Mouse (Mus musculus) spleen, adult 2 months (tissue): ENCODE data around the gene Slc6a9. TPM values are rescaled to one million over a fixed set of nuclear protein-coding genes. Genes with fewer than 3 reads are reported as not detected.

Experiments
- DNase-seq, 2 experiments: peaks; one replicate each; pipeline versions ENCODE4 v3.0.0 to v3.0.0-alpha.2; 2012 to 2021; ENCODE audit warnings: low spot score in 2 of 2, low read depth in 1 of 2
- H3K27ac ChIP-seq: fragments of 200-500 bp; 2 replicates; pipeline ENCODE4 v1.5.1; 2012; ENCODE audit warnings: low read length, inconsistent platforms; ENCODE audit not compliant: insufficient read depth
- H3K27me3 ChIP-seq: fragments of 200-500 bp; 2 replicates; pipeline ENCODE4 v1.6.1; 2012; ENCODE audit warnings: mild to moderate bottlenecking, moderate library complexity, low read length, inconsistent platforms; ENCODE audit not compliant: control insufficient read depth, insufficient read depth
- H3K36me3 ChIP-seq: fragments of 200-500 bp; 2 replicates; pipeline ENCODE4 v1.6.1; 2012; ENCODE audit warnings: mild to moderate bottlenecking, low read length, inconsistent platforms; ENCODE audit not compliant: control insufficient read depth, insufficient read depth
- H3K4me1 ChIP-seq: fragments of 200-500 bp; 2 replicates; pipeline ENCODE4 v1.6.1; 2011; ENCODE audit warnings: inconsistent platforms; ENCODE audit not compliant: control insufficient read depth, insufficient read depth, insufficient read length
- H3K4me3 ChIP-seq: fragments of 200-500 bp; 2 replicates; pipeline ENCODE4 v1.5.1; 2011; ENCODE audit warnings: mild to moderate bottlenecking, inconsistent platforms; ENCODE audit not compliant: insufficient read depth, insufficient read length; ENCODE audit errors: extremely low read depth
- CTCF ChIP-seq: fragments of 200-500 bp; IDR thresholded peaks from 2 replicates; pipeline ENCODE4 v1.5.1; 2011; ENCODE audit warnings: mild to moderate bottlenecking, inconsistent platforms; ENCODE audit not compliant: insufficient read depth, insufficient read length, insufficient replicate concordance; ENCODE audit errors: extremely low read depth
- POLR2A ChIP-seq: fragments of 200-500 bp; IDR thresholded peaks from 2 replicates; pipeline ENCODE4 v1.6.1; 2011; ENCODE audit warnings: low read depth, low read length, inconsistent platforms
- WGBS: fragments of 180-500 bp; shearing (Covaris S2); methylation state at CpG from one replicate; pipeline ENCODE4 v1.1.7; 2018; 5-methylcytosine and 5-hydroxymethylcytosine counted together
- polyA plus RNA-seq: library from polyadenylated mRNA; depleted of rRNA; stranded (reverse); fragments of >200 nt; gene quantifications from 2 replicates; pipeline ENCODE4 v1.2.3, GENCODE M21; 2012; rRNA removed

Gene Slc6a9
- 54.1 and 68.5 TPM in 2 replicates for polyA plus RNA-seq

DNA sequence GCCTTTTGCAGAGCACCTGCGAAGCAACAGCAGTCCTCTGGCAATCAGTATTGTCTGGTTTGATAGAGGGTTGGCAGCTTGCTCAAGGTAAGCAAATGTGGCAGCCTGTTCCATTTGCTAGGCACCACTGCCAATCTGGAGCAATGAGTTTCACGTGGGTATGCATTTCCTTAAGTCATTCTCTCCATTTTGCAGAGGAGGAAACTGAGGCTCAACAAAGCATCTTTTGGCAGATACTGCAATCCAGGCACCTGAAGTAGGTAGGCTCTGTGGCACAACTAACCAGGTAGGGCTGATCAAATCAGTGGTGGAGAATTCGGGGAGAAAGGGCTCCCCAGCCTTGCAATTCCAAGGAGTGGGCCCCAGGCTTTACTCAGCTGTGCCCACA is at the start of gene Slc6a9:
TSS of gene Slc6a9 (plus strand) at position 50 of the 388 bp plus-strand sequence.
- TF ChIP-seq CTCF (no peak), POLR2A (no peak)
- WGBS = 51% methylated on average over 3 of the region's 3 CpGs
- DNase-seq = no peak
- Histone ChIP-seq H3K4me3 (peak within 1 kb of the TSS; percentile 75), H3K36me3 (no peaks in the 10 kb centered on the region), H3K27me3 (peaks cover 7% of the 10 kb centered on the region; the same call in 1 of the 2 replicates), H3K4me1 (peaks cover 3% of the 10 kb centered on the region; the same call in 1 of the 2 replicates), H3K27ac (peak within 1 kb of the TSS; percentile 33; the same call in 1 of the 2 replicates)

GRCm38 (mm10) chr4:117786963-117787362 is 47.3 kb upstream of the Slc6a9 start:
- Histone ChIP-seq H3K4me3 (no peak overlapping the region), H3K4me1 (no peaks in the 10 kb centered on the region), H3K36me3 (no peaks in the 10 kb centered on the region), H3K27ac (no peak overlapping the region), H3K27me3 (no peaks in the 10 kb centered on the region)
- TF ChIP-seq POLR2A (no peak), CTCF (no peak)
- DNase-seq = no peak
- WGBS = 38% methylated on average over 8 of the region's 8 CpGs

GRCm38 (mm10) chr4:117788308-117788707 is 46.0 kb upstream of the Slc6a9 start:
- Histone ChIP-seq H3K36me3 (no peaks in the 10 kb centered on the region), H3K27ac (no peak overlapping the region), H3K4me3 (no peak overlapping the region), H3K27me3 (no peaks in the 10 kb centered on the region), H3K4me1 (no peaks in the 10 kb centered on the region)
- DNase-seq = no peak
- WGBS = 83% methylated on average over 10 of the region's 10 CpGs
- TF ChIP-seq POLR2A = no peak

DNA sequence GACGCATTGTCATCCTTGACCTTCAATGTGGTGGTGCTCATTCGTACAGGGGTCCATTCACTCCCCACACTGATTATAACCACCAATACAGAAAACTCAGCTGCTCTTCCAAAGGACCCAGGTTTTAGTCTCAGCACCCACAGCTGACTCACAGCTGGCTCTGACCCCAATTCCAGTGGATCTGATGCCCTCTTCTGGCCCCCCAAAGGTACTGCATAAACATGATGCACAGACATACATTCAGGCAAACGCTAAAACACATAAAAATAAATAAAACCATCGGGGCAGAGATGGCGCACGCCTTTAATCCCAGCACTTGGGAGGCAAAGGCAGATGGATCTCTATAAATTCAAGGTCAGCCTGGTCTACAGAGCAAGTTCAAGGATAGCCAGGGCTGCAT is 34.4 kb upstream of the Slc6a9 start:
- DNase-seq = no peak
- H3K36me3 ChIP-seq = no peaks in the 10 kb centered on the region
- H3K27ac ChIP-seq = no peak overlapping the region
- H3K27me3 ChIP-seq = no peaks in the 10 kb centered on the region
- no peaks in the 10 kb centered on the region for H3K4me1 ChIP-seq
- WGBS = 86% methylated on average over 6 of the region's 6 CpGs
- H3K4me3 ChIP-seq = no peak overlapping the region
- TF ChIP-seq CTCF (no peak), POLR2A (no peak)

- WGBS = 52% methylated on average over 5 of the region's 5 CpGs
- H3K4me1 ChIP-seq = no peaks in the 10 kb centered on the region
Measured at GRCm38 (mm10) chr4:117806992-117807391, 27.3 kb upstream of the Slc6a9 start.

DNA sequence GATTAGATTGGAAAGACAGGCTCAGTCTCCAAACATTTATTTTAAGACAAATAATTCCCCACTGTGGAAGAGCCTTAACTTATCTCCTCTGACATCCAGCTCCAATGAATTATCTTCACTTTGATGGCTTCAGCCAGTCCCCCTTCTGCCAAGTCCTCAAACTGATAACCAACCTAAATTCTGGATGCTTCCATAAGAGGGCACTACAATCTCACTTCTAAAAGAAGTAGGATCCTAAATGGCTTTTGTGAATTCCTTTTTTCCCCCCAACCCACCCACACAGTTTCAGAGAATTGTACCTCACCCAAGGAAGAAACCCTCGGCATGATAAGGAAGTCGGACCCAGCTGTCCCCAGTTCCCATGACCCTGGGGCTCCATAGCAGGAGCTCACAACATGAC is 23.4 kb upstream of the Slc6a9 start:
- Histone ChIP-seq H3K4me1 (no peaks in the 10 kb centered on the region), H3K36me3 (no peaks in the 10 kb centered on the region), H3K27ac (no peak overlapping the region), H3K4me3 (no peak overlapping the region), H3K27me3 (no peaks in the 10 kb centered on the region)
- WGBS = 48% methylated on average over 2 of the region's 2 CpGs
- DNase-seq = no peak
- TF ChIP-seq CTCF (no peak), POLR2A (no peak)

More at GRCm38 (mm10) chr4:117806992-117807391, 27.3 kb upstream of the Slc6a9 start:
- H3K4me3 ChIP-seq = no peak overlapping the region
- TF ChIP-seq POLR2A (no peak), CTCF (no peak)
- H3K27me3 ChIP-seq = no peaks in the 10 kb centered on the region
- no peak for DNase-seq
- H3K27ac ChIP-seq = no peak overlapping the region
- no peaks in the 10 kb centered on the region for H3K36me3 ChIP-seq

DNA sequence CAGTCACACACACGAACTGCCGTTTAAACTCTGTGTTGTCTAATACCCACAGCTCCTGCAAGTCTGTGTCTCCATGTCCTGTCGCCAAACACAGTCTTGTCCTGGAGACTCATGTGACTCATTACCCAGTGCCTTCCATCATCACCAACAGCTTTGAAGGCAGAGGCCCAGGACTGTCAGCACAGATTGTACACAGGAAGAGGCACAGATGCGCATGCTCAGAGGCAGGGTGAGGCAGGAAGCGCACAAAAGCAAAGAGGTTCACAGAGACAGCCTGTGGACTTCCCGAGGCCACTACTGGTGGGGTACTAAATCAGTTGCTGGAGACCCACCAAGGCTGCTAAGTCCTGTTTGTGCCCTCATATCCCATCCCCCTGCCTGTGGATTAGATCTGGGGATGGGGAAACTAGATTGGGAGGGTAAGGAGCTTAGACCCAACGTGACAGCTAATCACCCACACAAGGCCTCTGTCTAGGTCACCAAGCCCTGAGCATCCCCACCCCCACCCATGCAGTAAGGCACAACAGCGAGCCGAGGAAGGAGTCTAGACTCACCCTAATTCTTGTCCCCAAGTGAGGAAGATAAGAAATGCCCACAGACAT is 20.6 kb upstream of the Slc6a9 start:
- H3K36me3 ChIP-seq = no peaks in the 10 kb centered on the region
- no peak overlapping the region for H3K27ac ChIP-seq
- no peak for DNase-seq
- no peak for TF ChIP-seq CTCF
- no peak for TF ChIP-seq POLR2A
- 56% methylated on average over 9 of the region's 9 CpGs for WGBS
- no peak overlapping the region for H3K4me3 ChIP-seq
- no peaks in the 10 kb centered on the region for H3K4me1 ChIP-seq
- H3K27me3 ChIP-seq = no peaks in the 10 kb centered on the region
